Mouse (Mus musculus) liver, embryonic 14.5 days (tissue): ENCODE measurements at regions not wholly inside any gene's neighbourhood (a gene's known extent, or its start where the extent isn't known, plus 50 kb on each side); places are given as distances from the start of the nearest gene placed in this dataset.

Source experiments
- ATAC-seq: fragments of 200-750 bp; cut with Nextera tagmentation; 2 replicates; pipeline ENCODE4 v1.8.0; 2017; ENCODE audit warnings: moderate number of reproducible peaks, mild to moderate bottlenecking, moderate library complexity; ENCODE audit not compliant: insufficient read depth
- DNase-seq, 3 experiments: peaks; one replicate each; pipeline ENCODE4 v3.0.0-alpha.2; 2012 to 2013; ENCODE audit warnings: low read depth in 3 of 3, low spot score in 3 of 3
- H3K27ac ChIP-seq: fragments of 300-500 bp; sonication (generic); 2 replicates; pipeline ENCODE4 v1.5.1; 2014; ENCODE audit warnings: moderate library complexity, mild to moderate bottlenecking, control low read depth, inconsistent platforms
- H3K27me3 ChIP-seq: fragments of 300-500 bp; sonication (generic); 2 replicates; pipeline ENCODE4 v1.6.1; 2014; ENCODE audit warnings: mild to moderate bottlenecking, low read length, moderate library complexity; ENCODE audit not compliant: control insufficient read depth, insufficient read depth
- H3K36me3 ChIP-seq: fragments of 300-500 bp; sonication (generic); replicated peaks from 2 replicates; pipeline ENCODE4 v1.6.1; 2014; ENCODE audit warnings: low read depth; ENCODE audit not compliant: control insufficient read depth, insufficient read depth
- H3K4me1 ChIP-seq, 2 experiments: fragments of 200-500 bp in 1 of 2; fragments of 300-500 bp in 1 of 2; sonication (generic) in 1 of 2; replicated peaks; 2 replicates each; pipeline ENCODE4 v1.6.1; 2012 to 2014; ENCODE audit warnings: antibody characterized with exemption in 1 of 2, inconsistent platforms in 1 of 2, low read length in 1 of 2; ENCODE audit not compliant: control insufficient read depth in 2 of 2, insufficient read depth in 2 of 2
- H3K4me2 ChIP-seq: fragments of 300-500 bp; sonication (generic); 2 replicates; pipeline ENCODE4 v1.6.1; 2014; ENCODE audit warnings: low read depth, mild to moderate bottlenecking, control low read depth, moderate library complexity
- H3K4me3 ChIP-seq, 2 experiments: fragments of 200-500 bp in 1 of 2; fragments of 300-500 bp in 1 of 2; sonication (generic) in 1 of 2; 2 replicates each; pipeline ENCODE4 v1.5.1; 2012 to 2014; ENCODE audit warnings: low read depth in 2 of 2, low read length in 2 of 2, mild to moderate bottlenecking in 2 of 2, control low read depth in 1 of 2, inconsistent platforms in 1 of 2, moderate library complexity in 1 of 2; ENCODE audit not compliant: insufficient read depth in 1 of 2
- H3K9ac ChIP-seq: fragments of 300-500 bp; sonication (generic); replicated peaks from 2 replicates; pipeline ENCODE4 v1.6.1; 2014; ENCODE audit warnings: mild to moderate bottlenecking, control low read depth, moderate library complexity
- H3K9me3 ChIP-seq: fragments of 300-500 bp; sonication (generic); 2 replicates; pipeline ENCODE4 v1.6.1; 2016; ENCODE audit warnings: low read length, mixed read lengths; ENCODE audit not compliant: control insufficient read depth
- CTCF ChIP-seq: IDR thresholded peaks from 2 replicates; pipeline ENCODE4 v1.5.1; 2016; ENCODE audit warnings: antibody characterized with exemption, low read depth, control low read depth
- EP300 ChIP-seq: IDR thresholded peaks from 2 replicates; pipeline ENCODE4 v1.6.1; 2016; ENCODE audit warnings: antibody characterized with exemption, low read depth
- WGBS: fragments of 180-500 bp; shearing (Covaris S2); extraction: QIAGEN DNeasy Blood & Tissue Kit; methylation state at CpG from one replicate; pipeline ENCODE4 v1.1.7; 2014; ENCODE audit not compliant: insufficient replicate concordance; 5-methylcytosine and 5-hydroxymethylcytosine counted together

DNA sequence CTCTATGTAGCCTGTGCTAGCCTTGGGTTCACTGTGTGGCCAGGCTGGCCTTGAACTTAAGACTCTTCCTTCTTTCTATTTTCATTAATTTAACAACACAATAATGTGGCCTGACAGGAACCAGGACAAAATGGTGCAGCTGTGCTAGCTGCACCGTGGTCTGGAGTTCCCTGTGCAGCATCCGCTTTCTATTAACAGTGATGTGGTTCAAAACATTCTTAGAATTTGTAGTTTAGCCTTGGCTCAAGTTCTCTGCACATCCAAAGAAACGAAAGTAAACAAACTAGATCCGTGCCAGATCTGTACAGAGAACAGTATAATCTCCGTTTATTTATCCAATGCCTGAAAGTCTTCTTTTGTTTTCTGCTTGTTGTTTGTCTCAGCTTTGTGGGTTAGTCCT is 88.5 kb downstream of the Irx1 start:
- H3K27ac ChIP-seq, result no peak overlapping the region
- ATAC-seq (no peak), DNase-seq (no peak)
- H3K36me3 ChIP-seq, result no peaks in the 10 kb centered on the region
- no peaks in the 10 kb centered on the region for H3K9me3 ChIP-seq
- H3K27me3 ChIP-seq, result no peaks in the 10 kb centered on the region
- WGBS, result 48% methylated on average over 5 of the region's 5 CpGs
- no peaks in the 10 kb centered on the region for H3K4me1 ChIP-seq
- H3K4me3 ChIP-seq, result no peak overlapping the region
- H3K4me2 ChIP-seq, result no peak overlapping the region
- TF ChIP-seq CTCF, result no peak
- no peak for TF ChIP-seq EP300
- H3K9ac ChIP-seq, result no peak overlapping the region

DNA sequence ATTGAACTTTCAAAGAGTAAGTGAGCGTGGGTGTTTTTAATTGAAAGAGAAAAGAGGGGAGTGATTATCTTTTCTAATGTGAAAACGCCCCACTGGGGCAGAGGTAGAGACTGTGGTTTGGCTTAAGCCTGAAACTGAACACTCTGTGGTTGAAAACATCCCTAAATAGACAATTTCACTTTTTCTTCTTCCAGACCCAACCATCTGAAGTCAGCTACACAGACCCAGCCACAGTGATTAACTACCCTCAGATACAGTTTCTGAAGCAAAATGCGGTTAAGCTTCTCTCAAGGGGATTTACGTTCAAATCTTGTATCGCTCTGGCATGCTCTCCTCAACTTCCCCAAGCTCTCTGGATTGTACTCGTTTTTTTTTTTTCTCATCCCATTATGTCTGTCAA is 94.8 kb downstream of the Irx1 start:
- Histone ChIP-seq H3K9ac (no peak overlapping the region), H3K27me3 (no peaks in the 10 kb centered on the region), H3K27ac (no peak overlapping the region), H3K9me3 (no peaks in the 10 kb centered on the region), H3K4me2 (no peak overlapping the region), H3K36me3 (no peaks in the 10 kb centered on the region), H3K4me3 (no peak overlapping the region), H3K4me1 (no peaks in the 10 kb centered on the region)
- no peak for TF ChIP-seq CTCF
- DNase-seq, result no peak
- ATAC-seq, result no peak
- WGBS, result 65% methylated on average over 6 of the region's 6 CpGs

- Histone ChIP-seq H3K4me1 (no peaks in the 10 kb centered on the region), H3K4me2 (no peak overlapping the region), H3K36me3 (no peaks in the 10 kb centered on the region), H3K4me3 (no peak overlapping the region), H3K9me3 (no peaks in the 10 kb centered on the region), H3K27me3 (no peaks in the 10 kb centered on the region), H3K9ac (no peak overlapping the region), H3K27ac (no peak overlapping the region)
- WGBS, result 59% methylated on average over 7 of the region's 7 CpGs
- DNase-seq, result no peak
- ATAC-seq, result no peak
- TF ChIP-seq EP300, result no peak
- TF ChIP-seq CTCF, result no peak
Observed at GRCm38 (mm10) chr13:71853426-71854025, 110.0 kb downstream of the Irx1 start.

DNA sequence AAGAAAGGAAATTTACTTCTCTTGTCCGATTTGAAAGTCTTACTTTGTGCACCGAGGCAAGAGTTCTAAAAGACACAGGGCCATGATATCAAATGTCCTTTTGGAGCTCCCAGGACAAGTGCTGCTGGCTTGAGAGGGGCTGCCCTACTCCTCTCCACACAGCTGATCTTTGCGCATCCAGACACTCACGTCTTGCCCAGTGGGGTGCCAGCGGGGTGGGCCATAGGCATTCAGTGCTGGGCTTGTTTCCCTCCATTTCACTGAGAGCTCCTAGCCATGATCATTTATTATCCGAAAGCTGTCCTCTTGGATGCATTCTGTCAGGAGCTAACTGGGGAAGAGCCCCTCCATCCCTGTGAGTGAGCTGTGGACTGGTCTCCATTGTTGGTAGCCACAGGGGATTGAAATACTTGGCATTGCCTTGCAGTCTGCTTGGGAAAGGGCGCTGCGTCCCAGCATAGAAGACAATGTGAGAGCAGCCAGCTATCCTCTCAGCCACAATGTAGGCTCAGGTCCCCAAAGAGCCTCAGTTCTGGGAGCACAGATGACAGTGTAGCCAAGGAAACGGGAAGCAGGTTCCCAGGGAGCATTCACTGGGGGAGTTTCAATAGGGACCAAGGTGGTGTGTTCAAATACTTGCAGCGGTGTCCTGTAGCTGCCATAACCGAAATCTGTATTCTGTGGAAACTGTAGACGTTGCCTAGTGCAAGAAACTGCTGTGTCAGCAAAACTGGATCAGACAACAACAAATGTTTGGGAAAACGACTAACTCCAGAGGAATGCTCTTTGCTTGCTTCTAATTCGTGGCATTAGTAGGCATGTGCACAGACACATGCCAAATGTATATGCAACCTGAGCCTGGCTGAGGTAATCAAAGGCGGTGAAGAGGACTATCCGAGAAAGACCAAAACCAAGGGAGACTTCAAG is 159.2 kb downstream of the Irx1 start:
- WGBS, result 56% methylated on average over 16 of the region's 16 CpGs
- no peak overlapping the region for H3K4me2 ChIP-seq
- no peak for DNase-seq
- no peak overlapping the region for H3K9ac ChIP-seq
- H3K27ac ChIP-seq, result no peak overlapping the region
- no peaks in the 10 kb centered on the region for H3K9me3 ChIP-seq
- H3K27me3 ChIP-seq, result no peaks in the 10 kb centered on the region
- no peak for ATAC-seq
- no peak overlapping the region for H3K4me3 ChIP-seq
- H3K36me3 ChIP-seq, result no peaks in the 10 kb centered on the region
- TF ChIP-seq EP300 (no peak), CTCF (no peak)
- H3K4me1 ChIP-seq, result no peaks in the 10 kb centered on the region

GRCm38 (mm10) chr13:71798288-71798687 is 165.2 kb downstream of the Irx1 start:
- no peak overlapping the region for H3K4me3 ChIP-seq
- no peaks in the 10 kb centered on the region for H3K36me3 ChIP-seq
- ATAC-seq (no peak), DNase-seq (no peak)
- whole genome bisulfite sequencing, result 51% methylated on average over 6 of the region's 6 CpGs
- TF ChIP-seq CTCF, result no peak
- no peak for TF ChIP-seq EP300
- no peak overlapping the region for H3K27ac ChIP-seq
- H3K4me1 ChIP-seq, result no peaks in the 10 kb centered on the region
- H3K4me2 ChIP-seq, result no peak overlapping the region
- H3K9ac ChIP-seq, result no peak overlapping the region
- no peaks in the 10 kb centered on the region for H3K9me3 ChIP-seq
- no peaks in the 10 kb centered on the region for H3K27me3 ChIP-seq
